Mouse (Mus musculus): Measurements from ENCODE around the gene Sacs.

The Sacs gene

DNA sequence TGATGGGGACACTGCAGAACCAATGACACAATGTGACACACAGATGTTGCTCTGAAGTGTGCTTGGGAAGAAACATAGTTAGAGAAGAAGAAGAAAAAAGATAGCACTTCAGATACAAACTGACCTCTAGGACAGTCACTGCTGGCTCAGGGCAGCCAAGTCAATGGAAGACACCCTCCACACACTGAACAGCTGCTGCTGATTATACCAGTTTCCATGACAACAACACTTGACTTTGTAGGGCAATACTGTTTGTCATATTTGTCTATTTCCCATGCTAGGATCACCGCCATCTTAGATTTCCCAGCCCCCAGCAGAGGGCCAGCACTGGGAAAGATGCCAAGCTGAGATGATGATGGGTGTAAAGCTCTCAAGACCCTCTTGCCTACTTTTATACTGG lies 22.7 kb downstream of the Sacs start:
- no peak for DNase-seq (ENCODE audit: low spot score in 2 of 2)

DNA sequence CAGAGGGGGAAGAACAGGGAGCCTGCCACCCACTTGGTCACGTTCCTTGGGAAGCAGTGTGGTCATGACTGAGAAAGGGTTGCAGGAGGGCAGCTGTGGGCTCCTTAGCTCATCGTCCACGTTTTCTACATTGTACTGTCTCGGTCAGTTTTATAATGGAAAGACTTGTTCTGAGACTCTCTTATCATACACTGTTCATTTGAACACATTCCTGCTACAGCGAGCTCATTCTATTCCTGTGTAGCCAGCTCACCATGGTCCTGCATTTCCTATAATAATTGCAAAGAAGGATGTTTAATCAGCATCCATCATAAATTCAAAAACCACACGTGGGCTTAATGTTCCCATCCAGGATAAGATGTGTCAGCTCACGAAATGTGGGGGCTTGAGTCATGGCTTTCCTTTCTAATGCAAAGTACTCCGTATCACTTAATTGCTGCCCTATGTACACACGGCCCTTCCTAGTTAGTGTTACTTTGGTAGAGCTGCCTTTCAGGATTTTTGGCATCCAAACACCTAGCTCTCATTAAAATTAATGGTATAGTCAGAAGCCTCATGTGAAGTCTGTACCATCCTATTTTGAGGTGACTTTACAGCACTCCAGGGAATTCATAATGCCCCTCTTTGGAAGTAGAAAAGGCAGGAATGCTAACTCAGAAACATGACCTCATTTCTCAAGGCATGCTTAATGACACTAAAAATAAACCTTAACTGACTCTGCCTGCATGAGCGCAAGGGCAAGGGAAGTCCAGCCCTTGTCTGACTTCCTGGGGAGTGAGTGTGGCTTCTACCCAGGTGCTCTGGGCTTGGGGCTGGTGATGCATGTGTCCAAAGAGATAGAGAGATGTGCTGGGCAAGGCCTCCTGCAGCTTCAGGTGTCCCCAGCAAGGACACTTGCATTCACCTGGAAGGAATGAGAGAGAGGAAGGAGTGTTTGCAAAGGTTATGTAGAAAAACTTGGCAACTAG lies 23.4 kb downstream of the Sacs start:
- DNase-seq (ENCODE audit: low spot score in 2 of 2): peak in 1 of 2 experiments; percentile 6

DNA sequence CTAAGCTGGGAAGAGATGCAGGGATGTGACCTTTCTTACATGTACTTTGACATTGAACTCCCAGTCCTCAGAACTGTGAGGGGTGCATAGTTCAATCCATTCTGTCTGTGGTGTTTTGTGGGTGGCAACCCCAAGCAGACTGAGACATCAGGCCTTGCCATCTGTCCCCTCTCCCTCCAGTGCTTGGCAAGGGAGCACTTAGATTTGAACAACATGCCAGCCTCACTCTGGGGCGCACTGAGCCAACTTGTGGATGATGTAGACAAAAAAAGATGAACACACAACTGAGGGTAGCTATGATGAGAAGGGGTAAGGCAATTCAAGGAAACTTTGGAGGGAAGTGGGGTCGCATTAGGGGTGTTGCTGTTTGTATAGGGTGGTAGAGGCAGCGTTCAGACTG lies 26.2 kb downstream of the Sacs start:
- no peak for DNase-seq (ENCODE audit: low spot score in 2 of 2)

DNA sequence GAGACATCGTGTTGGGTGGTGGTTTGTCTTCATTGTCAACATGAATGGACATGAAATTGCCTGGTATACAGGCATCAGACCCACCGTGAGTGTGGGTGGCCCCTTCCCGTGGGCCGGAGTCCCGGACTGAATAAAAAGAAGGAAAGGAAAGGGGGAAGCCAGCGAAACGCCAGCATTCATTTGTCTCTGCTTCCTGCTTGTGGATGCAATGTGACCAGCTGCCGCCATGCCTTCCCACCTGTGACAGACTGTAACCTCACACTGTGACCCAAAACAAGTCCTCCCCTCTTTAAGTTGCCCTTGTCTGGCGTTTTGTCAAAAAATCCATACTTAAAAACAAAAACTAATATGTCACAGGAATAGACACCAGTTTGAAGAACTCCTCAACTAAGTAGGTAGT lies 27.7 kb downstream of the Sacs start:
- DNase-seq (ENCODE audit: low spot score in 2 of 2): no peak

DNA sequence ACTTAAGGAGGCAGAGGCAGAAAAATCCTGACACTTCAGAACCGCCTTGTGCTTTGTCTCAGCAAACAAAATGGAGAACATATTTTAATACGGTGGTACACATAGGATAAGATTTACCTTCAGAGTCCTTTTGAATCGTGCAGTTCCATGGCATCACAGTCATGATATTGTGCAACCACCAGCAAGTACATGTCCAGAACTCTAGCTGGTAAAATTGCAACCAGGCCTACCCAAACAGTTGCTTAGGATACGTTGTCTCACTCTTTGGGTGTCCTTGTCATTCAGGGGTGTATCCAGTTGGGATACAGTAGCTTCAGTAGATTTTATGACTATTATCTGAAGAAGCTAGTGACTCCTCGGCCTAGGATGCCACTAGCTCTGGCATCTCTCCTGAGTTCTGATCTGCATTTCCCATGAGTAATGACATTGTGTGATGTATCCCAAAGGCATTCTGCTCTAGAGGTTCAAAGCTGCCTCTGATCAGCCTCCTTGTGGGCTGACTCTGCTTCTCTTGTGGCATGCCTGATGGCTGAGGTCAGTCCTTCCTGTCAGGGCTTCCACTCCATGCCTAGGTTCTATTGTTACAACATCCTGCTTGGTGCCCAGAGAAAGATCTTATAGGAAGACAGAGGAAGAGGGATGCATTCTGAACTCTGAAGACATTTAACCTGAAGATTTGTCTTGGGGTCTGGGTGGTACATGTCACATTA lies 33.2 kb downstream of the Sacs start:
- DNase-seq (ENCODE audit: low spot score in 2 of 2): no peak

DNA sequence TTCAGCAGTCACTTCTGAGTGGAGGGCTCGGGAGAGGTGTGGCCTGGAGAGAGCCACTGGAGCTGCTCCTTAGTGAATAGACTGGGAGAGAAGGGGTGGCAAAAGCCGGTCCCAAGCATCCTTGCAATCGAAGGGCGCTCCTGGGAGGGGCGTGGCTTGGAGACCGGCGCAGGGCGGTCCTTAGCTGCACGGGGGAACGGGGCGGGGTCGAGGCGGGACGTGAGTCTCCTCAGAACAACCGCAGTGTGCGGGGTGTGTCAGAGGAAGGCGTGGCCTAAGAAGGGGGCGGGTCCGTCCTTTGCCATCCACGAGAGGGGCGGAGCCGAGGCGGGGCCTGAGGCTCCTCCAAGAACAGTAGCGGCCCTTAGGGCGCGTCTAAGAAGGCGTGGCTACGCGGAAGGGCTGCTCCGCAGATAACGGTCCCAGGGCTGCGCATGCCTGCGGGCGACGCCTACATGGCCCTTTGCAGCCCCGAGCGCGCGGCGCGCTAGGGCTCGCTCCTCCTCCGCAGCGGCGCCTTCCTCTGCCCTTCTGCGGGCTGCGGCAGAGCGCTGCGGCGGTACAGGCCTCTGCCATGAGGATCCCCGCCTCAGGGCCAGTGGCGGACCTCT lies 34.4 kb downstream of the Sacs start:
- peak; percentile 98 to 99 for DNase-seq (ENCODE audit: low spot score in 2 of 2)

DNA sequence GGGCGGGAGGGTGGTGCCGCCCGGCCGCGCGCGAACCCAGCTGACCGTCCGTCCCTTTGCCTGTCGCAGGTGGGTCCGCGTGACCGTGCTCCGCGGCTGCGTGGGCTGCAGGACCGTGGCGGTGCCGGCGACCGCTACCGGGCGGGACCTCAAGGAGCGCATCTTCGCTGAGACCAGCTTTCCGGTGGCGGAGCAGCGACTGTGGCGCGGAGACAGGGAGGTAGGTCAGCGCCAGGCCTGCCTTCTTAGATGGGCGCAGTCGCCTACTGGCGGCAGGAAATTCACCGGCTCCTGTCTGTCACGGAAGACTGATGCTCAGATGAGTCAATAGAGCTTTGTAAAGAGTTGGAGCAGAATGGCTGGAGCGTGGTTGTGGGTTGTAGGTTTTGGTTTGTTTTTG lies 35.0 kb downstream of the Sacs start:
- DNase-seq (ENCODE audit: low spot score in 2 of 2): peak; percentile 68 to 73

DNA sequence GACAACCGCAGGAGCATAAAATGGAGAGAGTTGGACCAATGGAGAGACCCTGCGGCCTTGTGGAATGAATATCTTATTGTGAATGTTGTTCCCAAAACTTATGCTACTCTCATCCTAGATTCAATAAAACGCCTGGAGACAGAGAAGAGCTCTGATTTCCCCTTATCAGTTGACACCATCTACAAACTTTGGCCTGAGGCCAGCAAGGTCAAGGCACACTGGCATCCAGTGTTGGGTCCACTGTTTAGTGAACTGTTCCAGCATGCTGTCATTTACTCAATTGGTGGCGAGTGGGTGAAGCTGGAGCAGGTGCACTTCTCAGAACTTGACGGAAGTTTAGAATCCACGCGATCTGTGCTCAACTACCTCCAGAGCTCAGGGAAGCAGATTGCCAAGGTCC lies 53.6 kb downstream of the Sacs start:
- no peak for DNase-seq (ENCODE audit: low spot score in 2 of 2)

DNA sequence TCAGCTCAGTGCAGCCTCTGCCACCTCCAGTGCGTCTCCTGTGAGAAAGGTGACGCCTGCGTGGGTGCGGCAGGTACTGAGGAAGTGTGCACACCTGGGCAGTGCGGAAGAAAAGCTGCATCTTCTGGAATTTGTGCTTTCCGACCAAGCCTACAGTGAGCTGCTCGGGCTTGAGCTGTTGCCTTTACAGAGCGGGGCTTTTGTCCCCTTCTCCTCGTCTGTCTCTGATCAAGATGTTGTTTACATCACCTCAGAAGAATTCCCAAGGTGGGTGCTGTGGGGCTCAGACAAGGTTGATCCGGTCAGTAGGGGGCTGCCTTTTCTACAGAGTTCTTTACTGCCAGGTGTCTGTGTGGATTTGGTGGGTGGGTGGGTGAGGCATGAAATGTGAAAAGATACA lies 54.1 kb downstream of the Sacs start:
- DNase-seq (ENCODE audit: low spot score in 2 of 2): no peak

DNA sequence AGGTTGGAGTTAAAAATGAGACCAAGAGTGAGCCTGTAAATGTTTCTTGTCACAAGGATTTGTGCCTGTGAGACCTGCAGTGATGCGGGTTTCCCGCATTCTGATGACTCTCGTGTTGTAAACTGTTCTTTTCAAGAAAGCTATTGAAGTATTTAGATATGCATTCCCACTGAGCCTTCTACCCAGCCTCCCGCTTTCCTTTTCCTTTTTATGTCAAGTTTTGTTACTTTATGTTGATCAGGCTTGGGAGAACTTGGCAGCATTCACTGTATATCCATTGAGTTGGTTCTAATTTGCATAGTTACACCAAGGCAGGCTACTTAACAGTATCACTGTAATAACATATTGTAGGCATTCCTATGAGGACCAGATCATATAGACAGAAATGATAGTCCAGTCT lies 56.2 kb downstream of the Sacs start:
- no peak for DNase-seq (ENCODE audit: low spot score in 2 of 2)

DNA sequence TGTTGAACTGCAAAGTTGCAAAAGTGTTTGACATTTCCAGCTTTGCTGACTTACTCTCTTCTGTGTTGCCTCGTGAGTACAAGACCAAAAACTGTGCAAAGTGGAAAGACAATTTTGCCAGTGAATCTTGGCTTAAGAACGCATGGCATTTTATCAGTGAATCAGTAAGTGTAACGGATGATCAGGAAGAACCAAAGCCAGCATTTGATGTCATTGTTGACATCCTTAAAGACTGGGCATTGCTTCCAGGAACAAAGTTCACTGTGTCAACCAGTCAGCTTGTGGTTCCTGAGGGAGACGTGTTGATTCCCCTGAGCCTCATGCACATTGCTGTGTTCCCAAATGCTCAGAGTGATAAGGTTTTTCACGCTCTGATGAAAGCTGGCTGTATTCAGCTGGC lies 71.9 kb downstream of the Sacs start:
- no peak for DNase-seq (ENCODE audit: low spot score in 2 of 2)

DNA sequence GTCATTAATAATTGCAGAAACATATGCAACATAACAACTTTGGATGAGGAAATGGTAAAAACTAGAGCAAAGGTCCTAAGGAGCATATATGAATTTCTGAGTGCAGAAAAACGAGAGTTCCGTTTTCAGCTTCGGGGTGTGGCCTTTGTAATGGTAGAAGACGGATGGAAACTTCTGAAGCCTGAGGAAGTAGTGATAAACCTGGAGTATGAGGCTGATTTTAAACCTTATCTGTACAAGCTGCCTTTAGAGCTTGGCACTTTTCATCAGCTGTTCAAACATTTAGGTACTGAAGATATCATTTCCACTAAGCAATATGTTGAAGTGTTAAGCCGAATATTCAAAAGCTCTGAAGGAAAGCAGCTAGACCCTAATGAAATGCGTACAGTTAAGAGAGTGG lies 73.5 kb downstream of the Sacs start:
- no peak for DNase-seq (ENCODE audit: low spot score in 2 of 2)

DNA sequence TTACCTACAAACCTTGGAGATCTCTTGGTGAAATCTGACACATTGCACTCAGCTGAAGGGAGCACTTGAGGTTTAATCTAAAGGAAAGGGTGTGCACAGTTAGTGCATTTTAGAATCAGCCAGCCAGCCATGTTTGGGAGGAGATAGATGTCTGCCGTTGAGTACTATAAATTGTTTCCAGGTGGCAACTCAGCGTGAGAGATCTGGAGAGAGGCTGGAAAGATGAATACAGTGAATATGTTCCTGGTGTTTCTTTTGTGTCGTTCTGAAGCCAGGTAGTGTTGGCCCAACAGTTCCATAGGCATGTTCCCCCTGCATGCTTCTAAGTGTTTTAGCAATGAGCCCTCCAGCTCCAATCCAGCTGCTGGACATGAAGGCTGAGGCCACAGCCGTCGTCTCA lies 82.9 kb downstream of the Sacs start:
- no peak for DNase-seq (ENCODE audit: low spot score in 2 of 2)

DNA sequence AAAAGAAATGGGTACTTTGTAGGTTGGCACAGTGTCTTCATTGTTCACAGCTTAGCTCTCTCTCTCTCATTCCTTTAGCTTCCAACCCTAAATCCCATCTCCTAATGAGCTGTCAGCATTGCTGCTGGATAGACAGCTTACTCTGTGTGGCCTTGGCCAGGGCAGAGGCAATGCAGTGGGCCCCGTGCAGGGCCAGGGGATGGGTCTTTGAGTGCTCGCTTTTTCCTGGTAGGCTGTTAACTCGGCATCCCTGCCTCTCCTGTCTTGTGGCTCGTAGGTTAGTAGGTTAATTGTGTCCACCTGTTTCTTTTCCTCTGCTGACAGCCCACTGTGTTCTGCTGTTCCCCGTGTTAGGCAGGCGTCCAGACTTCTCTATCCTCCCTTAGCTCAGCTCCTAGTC lies 84.2 kb downstream of the Sacs start:
- DNase-seq (ENCODE audit: low spot score in 2 of 2): no peak

DNA sequence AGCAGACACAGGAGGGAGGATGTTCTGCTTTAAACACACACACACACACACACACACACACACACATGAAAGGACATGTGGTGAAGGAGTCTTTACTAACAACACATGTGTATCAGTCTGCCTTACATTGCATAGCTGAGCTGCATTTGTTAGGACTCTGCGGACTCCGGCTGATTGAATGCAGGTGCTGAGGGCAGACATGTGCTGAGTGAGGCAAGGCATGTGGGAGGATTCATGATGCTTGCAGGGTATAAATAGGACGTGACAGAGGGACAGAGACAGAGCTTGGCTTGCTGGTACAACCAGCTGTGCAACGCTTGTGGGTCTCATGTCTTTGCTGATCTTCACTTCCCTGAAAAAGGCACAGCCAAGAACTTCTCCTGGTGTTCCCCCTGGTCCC lies 85.5 kb downstream of the Sacs start:
- no peak for DNase-seq (ENCODE audit: low spot score in 2 of 2)

DNA sequence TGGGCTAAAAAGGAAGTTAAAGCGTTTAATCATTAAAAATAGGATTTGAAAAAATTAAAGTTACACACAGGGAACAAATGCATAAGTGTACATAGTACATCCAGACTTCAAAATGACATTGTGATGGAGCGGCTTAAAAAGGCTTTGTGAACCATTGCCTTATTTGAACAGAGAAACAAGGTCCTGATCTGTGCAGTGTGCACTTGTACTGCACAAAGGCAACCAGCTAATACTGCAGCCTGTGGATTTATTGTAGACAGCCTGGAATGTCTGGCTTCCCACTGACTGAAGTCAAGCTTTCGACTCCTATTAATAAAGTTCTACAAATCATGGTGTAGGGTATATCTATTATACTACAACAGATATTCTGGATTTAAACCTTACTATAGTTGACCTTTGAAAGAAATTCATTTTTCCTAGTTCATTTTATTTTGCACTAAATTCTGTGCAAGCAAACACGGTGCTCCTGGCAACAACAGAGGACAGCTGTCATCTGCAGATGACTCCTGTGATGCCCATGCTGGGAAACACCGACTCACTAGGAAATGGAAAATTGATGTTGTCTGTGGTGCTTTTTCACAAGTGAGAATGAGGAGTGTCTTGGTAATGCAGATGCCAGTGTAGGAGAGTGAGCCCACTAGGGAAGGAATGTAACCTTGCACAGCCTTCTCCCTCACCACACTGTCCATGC lies 86.3 kb downstream of the Sacs start:
- DNase-seq (ENCODE audit: low spot score in 2 of 2): no peak

DNA sequence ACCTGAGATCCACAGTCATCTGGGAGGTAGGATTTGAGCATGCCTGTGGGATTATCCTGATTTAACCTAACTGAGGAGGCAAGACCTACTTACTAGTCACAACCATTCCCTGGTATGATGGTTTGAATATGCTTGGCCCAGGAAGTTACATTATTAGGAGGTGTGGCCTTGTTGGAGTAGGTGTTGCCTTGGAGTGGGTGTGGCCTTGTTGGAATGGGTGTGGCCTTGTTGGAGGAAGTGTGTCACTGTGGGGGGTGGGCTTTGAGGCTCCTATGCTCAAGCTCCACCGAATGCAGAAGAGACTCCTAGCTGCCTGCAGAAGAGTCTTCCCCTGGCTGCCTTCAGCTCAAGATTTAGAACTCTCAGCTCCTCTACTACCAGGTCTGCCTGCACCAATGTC lies 87.9 kb downstream of the Sacs start:
- no peak for DNase-seq (ENCODE audit: low spot score in 2 of 2)

DNA sequence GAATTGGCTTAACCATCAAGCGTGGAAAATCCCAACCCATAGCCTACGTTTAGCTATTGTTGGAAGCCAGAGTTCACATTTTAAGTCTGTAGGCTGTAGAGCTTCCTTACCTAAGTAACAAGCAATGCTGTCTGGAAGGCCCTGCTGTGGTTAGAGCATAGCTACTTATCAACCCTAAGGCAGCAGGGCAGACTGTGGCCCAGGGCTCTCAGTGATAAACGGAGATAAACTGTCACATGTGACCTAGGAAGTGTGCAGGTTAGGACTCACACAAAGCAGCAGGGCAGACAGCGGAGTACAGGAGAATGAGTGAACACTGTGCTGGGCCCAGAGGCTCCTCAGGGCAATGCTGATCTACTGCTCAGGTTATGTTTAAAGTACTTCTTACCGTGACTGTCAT lies 91.5 kb downstream of the Sacs start:
- DNase-seq (ENCODE audit: low spot score in 2 of 2): no peak

DNA sequence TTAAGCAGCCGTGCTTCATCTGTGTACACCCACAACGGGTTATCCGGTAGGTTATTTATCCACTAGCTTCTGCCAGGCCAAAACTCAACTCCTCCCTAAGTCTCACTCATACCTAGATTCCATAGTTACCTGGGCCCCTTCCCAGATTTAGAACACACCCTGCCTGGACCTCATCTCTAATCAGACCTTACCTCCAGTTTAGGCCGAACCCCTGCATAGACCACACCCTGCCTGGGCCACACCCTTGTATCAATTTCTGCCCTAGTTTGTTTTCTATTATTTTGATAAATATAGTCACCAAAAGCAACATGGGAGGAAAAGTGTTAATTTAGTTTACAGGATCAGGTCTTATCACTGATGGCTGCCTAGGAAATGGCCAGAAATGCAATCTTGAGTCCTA lies 91.9 kb downstream of the Sacs start:
- no peak for DNase-seq (ENCODE audit: low spot score in 2 of 2)

DNA sequence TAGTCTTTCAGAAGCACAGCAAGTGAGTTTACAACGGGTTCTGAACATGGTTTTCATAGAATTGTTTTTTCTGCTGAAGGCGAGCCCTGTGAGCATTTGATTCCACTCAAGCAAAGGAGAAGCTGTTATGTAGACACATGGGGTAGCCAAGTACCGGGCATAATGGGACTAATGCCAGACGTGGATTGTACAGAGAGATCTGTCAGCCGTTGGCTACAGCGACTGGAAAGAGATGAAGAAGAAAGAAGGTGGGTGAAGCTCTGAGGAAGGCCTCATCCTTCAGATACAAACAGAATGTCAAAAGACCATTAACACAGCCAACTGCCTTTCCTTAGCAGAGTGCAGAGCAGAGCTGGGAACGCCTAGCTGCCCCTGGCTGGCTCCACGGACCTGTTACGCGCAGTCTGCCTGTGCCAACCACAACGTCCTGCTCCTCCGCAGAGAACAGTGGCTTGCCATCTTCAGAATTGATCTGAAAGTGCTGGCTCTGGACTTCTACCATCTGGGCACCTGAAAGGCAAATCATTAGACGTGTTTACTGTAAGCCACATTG lies 93.8 kb downstream of the Sacs start:
- peak in 1 of 2 experiments; percentile 33 for DNase-seq (ENCODE audit: low spot score in 2 of 2)

DNA sequence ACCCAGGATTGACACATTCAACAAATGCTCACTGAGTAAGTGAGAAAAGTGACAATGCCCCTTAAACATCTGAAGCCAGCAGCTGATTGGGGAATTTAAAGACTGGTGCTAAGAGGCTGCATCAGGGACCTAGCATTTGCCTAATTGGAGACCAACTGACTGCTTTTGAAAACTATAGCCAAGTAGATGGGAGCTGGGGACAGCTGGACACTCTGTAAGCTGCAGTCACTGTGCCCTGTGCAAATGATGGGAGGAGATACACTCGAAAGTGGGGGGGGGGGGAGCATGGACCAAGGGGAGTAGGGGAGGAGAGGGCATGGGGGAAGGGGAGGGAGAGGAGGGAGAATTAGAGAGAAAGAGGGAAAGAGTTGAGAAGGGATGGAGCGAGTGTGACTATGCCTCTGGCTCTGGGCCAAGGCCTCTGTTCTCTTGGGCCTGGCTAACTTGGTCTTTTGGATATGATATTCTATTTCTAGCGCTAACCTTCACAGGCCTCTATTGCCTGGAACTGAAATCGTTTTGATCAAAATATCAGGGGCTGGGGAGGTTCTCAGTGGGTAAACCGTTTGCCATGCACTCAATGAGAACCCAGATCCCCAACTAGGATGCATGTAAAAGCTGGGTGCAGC lies 97.7 kb downstream of the Sacs start:
- DNase-seq (ENCODE audit: low spot score in 2 of 2): no peak

Data from right cerebral cortex, postnatal 10 days (tissue).